Mouse (Mus musculus): Measurements from ENCODE around the gene Gm27021.
A peak's percentile ranks its signal among the peaks of the same experiment; 100 is the strongest.

The Gm27021 gene

GRCm38 (mm10) chr8:120594571-120594970 lies 73.3 kb downstream of the Gm27021 start:
- no peak for DNase-seq

- DNase-seq, result no peak
These were observed 76.1 kb downstream of the Gm27021 start for GRCm38 (mm10) chr8:120591587-120592292.

- DNase-seq, result no peak
These were observed 78.0 kb downstream of the Gm27021 start for GRCm38 (mm10) chr8:120589921-120590320.

GRCm38 (mm10) chr8:120588908-120589771 lies 78.7 kb downstream of the Gm27021 start, which contains the start of gene Gins2:
TSS of gene Gins2 (minus strand) at chr8:120589304.
- peak; percentile 100 for DNase-seq

GRCm38 (mm10) chr8:120585521-120585920 lies 82.4 kb downstream of the Gm27021 start:
- DNase-seq, result no peak

- DNase-seq, result no peak
These were observed 86.1 kb downstream of the Gm27021 start for GRCm38 (mm10) chr8:120581811-120582210.

- no peak for DNase-seq
These were observed 86.5 kb downstream of the Gm27021 start for GRCm38 (mm10) chr8:120581329-120581728.

GRCm38 (mm10) chr8:120580336-120581000 lies 87.4 kb downstream of the Gm27021 start:
- DNase-seq, result no peak

- no peak for DNase-seq
These were observed 90.1 kb downstream of the Gm27021 start for GRCm38 (mm10) chr8:120577821-120578220.

- DNase-seq, result no peak
These were observed 92.1 kb downstream of the Gm27021 start for GRCm38 (mm10) chr8:120575801-120576200.

GRCm38 (mm10) chr8:120574941-120575340 lies 92.9 kb downstream of the Gm27021 start:
- DNase-seq, result no peak

- DNase-seq, result no peak
These were observed 94.0 kb downstream of the Gm27021 start for GRCm38 (mm10) chr8:120573866-120574265.

- peak; percentile 82 for DNase-seq
These were observed 95.3 kb downstream of the Gm27021 start for GRCm38 (mm10) chr8:120572534-120572933.

GRCm38 (mm10) chr8:120571561-120571960 lies 96.3 kb downstream of the Gm27021 start:
- no peak for DNase-seq

GRCm38 (mm10) chr8:120569939-120570715 lies 97.8 kb downstream of the Gm27021 start:
- DNase-seq, result peak; percentile 81

GRCm38 (mm10) chr8:120569123-120569522 lies 98.8 kb downstream of the Gm27021 start:
- no peak for DNase-seq

- DNase-seq, result no peak
These were observed 99.6 kb downstream of the Gm27021 start for GRCm38 (mm10) chr8:120568164-120568798.

GRCm38 (mm10) chr8:120567731-120568130 lies 100.1 kb downstream of the Gm27021 start:
- no peak for DNase-seq

GRCm38 (mm10) chr8:120566681-120567080 lies 101.2 kb downstream of the Gm27021 start:
- no peak for DNase-seq

- DNase-seq, result no peak
These were observed 102.6 kb downstream of the Gm27021 start for GRCm38 (mm10) chr8:120565151-120565711.
